Mouse (Mus musculus): Measurements from ENCODE around the gene Ccnq. TPM values are rescaled to one million over a fixed set of nuclear protein-coding genes. Genes with fewer than 3 reads are reported as not detected.

The Ccnq gene
- total and polyA plus RNA-seq, 3 experiments: 47.7 to 63.5 (median 55.5) TPM

GRCm38 (mm10) chr11:78782326-78782725 lies 30.8 kb upstream of the Ccnq start:
- no peaks in the 10 kb centered on the region for H3K9me3 ChIP-seq (replicated peaks; ENCODE audit: low read length)
- dilution Hi-C loops (cut with MboI; ENCODE audit: extremely low pct_ligation_motif_present, extremely low pct_unique_long_range_greater_than_20kb, low sequenced_read_pairs): no loop called here
- H3K36me3 ChIP-seq (replicated peaks in 1 of 2; ENCODE audit: control insufficient read depth in 1 of 2, insufficient read depth in 1 of 2, low read length in 1 of 2): no peaks in the 10 kb centered on the region
- no peak overlapping the region for H3K27ac ChIP-seq (ENCODE audit: insufficient read depth, low read depth)
- in situ Hi-C loops (cut with MboI; ENCODE audit: low pct_ligation_motif_present, low pct_unique_long_range_greater_than_20kb, low sequenced_read_pairs): no loop called here
- peaks cover 11% of the 10 kb centered on the region for H3K27me3 ChIP-seq (replicated peaks)
- no peak for DNase-seq (ENCODE audit: extremely low read depth)
- H3K9ac ChIP-seq (ENCODE audit: insufficient read depth, low read depth): no peak overlapping the region
- H3K4me2 ChIP-seq (ENCODE audit: insufficient read depth, low read depth, poor library complexity, severe bottlenecking): no peak overlapping the region
- no peaks in the 10 kb centered on the region for H3K79me2 ChIP-seq (replicated peaks; ENCODE audit: control insufficient read depth, extremely low read depth, insufficient read depth, poor library complexity, severe bottlenecking)
- TF ChIP-seq E2F4 (IDR thresholded peaks at IDR 0.05; ENCODE audit: insufficient replicate concordance, low read depth, low read length) (no peak), ELF1 (IDR thresholded peaks at IDR 0.05; ENCODE audit: low read depth, low read length) (no peak), IRF4 (IDR thresholded peaks at IDR 0.05; ENCODE audit: low read depth, low read length) (no peak), MAFK (IDR thresholded peaks at IDR 0.05; ENCODE audit: insufficient replicate concordance, low read length) (no peak), TBP (conservative IDR thresholded peaks at IDR 0.05; ENCODE audit: low read depth, low read length) (no peak), MAX (IDR thresholded peaks at IDR 0.05; ENCODE audit: low read length) (no peak), UBTF (IDR thresholded peaks at IDR 0.05; ENCODE audit: low read depth, low read length) (no peak), ZNF384 (IDR thresholded peaks at IDR 0.05; ENCODE audit: low read depth, low read length) (no peak), JUN (IDR thresholded peaks at IDR 0.05; ENCODE audit: insufficient read depth, low read depth, low read length) (no peak), BHLHE40 (IDR thresholded peaks at IDR 0.05; ENCODE audit: low read depth, low read length) (no peak), MAZ (IDR thresholded peaks at IDR 0.05; ENCODE audit: low read depth, low read length) (no peak), JUND (conservative IDR thresholded peaks at IDR 0.05; ENCODE audit: low read depth, low read length) (no peak), CHD1 (IDR thresholded peaks at IDR 0.05; ENCODE audit: low read depth, low read length) (no peak), ZMIZ1 (IDR thresholded peaks at IDR 0.05; ENCODE audit: low read depth, low read length) (no peak), TCF12 (IDR thresholded peaks at IDR 0.05; ENCODE audit: low read depth, low read length) (no peak), PAX5 (IDR thresholded peaks at IDR 0.05; ENCODE audit: low read length) (no peak), POLR2A (IDR thresholded peaks at IDR 0.05; ENCODE audit: low read depth, low read length) (no peak), RCOR1 (conservative IDR thresholded peaks at IDR 0.05; ENCODE audit: low read depth, low read length) (no peak), USF1 (IDR thresholded peaks at IDR 0.05; ENCODE audit: low read depth, low read length) (no peak)
- H3K4me1 ChIP-seq (ENCODE audit: control insufficient read depth in 1 of 2, insufficient read depth in 2 of 2): peaks cover 0 to 3% of the 10 kb centered on the region in 2 experiments; a peak in 1 of 4 replicates
- no peak overlapping the region for H3K4me3 ChIP-seq (replicated peaks in 1 of 3; ENCODE audit: low read depth in 2 of 3, low read length in 2 of 3, poor library complexity in 1 of 3)

- dilution Hi-C loops (cut with MboI; ENCODE audit: extremely low pct_ligation_motif_present, extremely low pct_unique_long_range_greater_than_20kb, low sequenced_read_pairs): no loop called here
- H3K9ac ChIP-seq (ENCODE audit: insufficient read depth, low read depth): no peak overlapping the region
- H3K27me3 ChIP-seq (replicated peaks): peaks cover 7% of the 10 kb centered on the region
- H3K4me3 ChIP-seq (replicated peaks in 1 of 3; ENCODE audit: low read depth in 2 of 3, low read length in 2 of 3, poor library complexity in 1 of 3): no peak overlapping the region
- H3K4me1 ChIP-seq (ENCODE audit: control insufficient read depth in 1 of 2, insufficient read depth in 2 of 2): peaks cover 0 to 3% of the 10 kb centered on the region in 2 experiments; a peak in 1 of 4 replicates
- no peak overlapping the region for H3K4me2 ChIP-seq (ENCODE audit: insufficient read depth, low read depth, poor library complexity, severe bottlenecking)
- H3K79me2 ChIP-seq (replicated peaks; ENCODE audit: control insufficient read depth, extremely low read depth, insufficient read depth, poor library complexity, severe bottlenecking): no peaks in the 10 kb centered on the region
- TF ChIP-seq USF2 (conservative IDR thresholded peaks at IDR 0.05; ENCODE audit: low read depth, low read length) (no peak), ELF1 (IDR thresholded peaks at IDR 0.05; ENCODE audit: low read depth, low read length) (no peak), ZKSCAN1 (IDR thresholded peaks at IDR 0.05; ENCODE audit: borderline replicate concordance, low read depth, low read length) (no peak), SIN3A (IDR thresholded peaks at IDR 0.05; ENCODE audit: low read length) (no peak), RCOR1 (conservative IDR thresholded peaks at IDR 0.05; ENCODE audit: low read depth, low read length) (no peak), EP300 (IDR thresholded peaks at IDR 0.05; ENCODE audit: low read length) (no peak), CHD2 (IDR thresholded peaks at IDR 0.05; ENCODE audit: low read length) (no peak), SMC3 (IDR thresholded peaks at IDR 0.05; ENCODE audit: low read depth, low read length) (no peak), NELFE (IDR thresholded peaks at IDR 0.05; ENCODE audit: low read depth, low read length) (no peak), MXI1 (IDR thresholded peaks at IDR 0.05; ENCODE audit: low read depth, low read length) (no peak), MAZ (IDR thresholded peaks at IDR 0.05; ENCODE audit: low read depth, low read length) (no peak), KAT2A (IDR thresholded peaks at IDR 0.05; ENCODE audit: insufficient replicate concordance, low read length) (no peak)
- H3K36me3 ChIP-seq (replicated peaks in 1 of 2; ENCODE audit: control insufficient read depth in 1 of 2, insufficient read depth in 1 of 2, low read length in 1 of 2): no peaks in the 10 kb centered on the region
- H3K9me3 ChIP-seq (replicated peaks; ENCODE audit: low read length): no peaks in the 10 kb centered on the region
- H3K27ac ChIP-seq (ENCODE audit: insufficient read depth, low read depth): no peak overlapping the region
- no peak for DNase-seq (ENCODE audit: extremely low read depth)
- in situ Hi-C loops (cut with MboI; ENCODE audit: low pct_ligation_motif_present, low pct_unique_long_range_greater_than_20kb, low sequenced_read_pairs): no loop called here
These were observed 29.0 kb upstream of the Ccnq start for GRCm38 (mm10) chr11:78780571-78780970.

Data from CH12.LX (cell line).